Mouse (Mus musculus) retina, embryonic 14.5 days (tissue): ENCODE data around the gene Hemk1.
"Not testable (repeated sequence)": the region's sequence is repeated elsewhere in the genome, so short reads cannot be mapped to it uniquely, and the experiment has no call there.

Source experiments
- DNase-seq: peaks from one replicate; pipeline ENCODE4 v3.0.0-alpha.2; 2015; ENCODE audit warnings: low spot score

Hemk1 gene

GRCm38 (mm10) chr9:107308346-107309000 lies 29.7 kb downstream of the Hemk1 start:
- DNase-seq = no peak

- no peak for DNase-seq
These were observed 30.3 kb downstream of the Hemk1 start for GRCm38 (mm10) chr9:107307886-107308285.

GRCm38 (mm10) chr9:107307099-107307872 lies 30.9 kb downstream of the Hemk1 start:
- no peak for DNase-seq

DNA sequence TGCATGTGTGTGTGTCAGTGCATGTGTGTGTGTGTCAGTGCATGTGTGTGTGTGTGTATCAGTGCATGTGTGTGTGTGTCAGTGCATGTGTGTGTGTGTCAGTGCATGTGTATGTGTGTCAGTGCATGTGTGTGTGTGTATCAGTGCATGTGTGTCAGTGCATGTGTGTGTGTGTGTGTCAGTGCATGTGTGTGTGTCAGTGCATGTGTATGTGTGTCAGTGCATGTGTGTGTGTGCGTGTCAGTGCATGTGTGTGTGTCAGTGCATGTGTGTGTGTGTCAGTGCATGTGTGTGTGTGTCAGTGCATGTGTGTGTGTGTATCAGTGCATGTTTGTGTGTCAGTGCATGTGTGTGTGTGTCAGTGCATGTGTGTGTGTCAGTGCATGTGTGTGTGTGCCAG lies 31.5 kb downstream of the Hemk1 start:
- DNase-seq = not testable (repeated sequence)

- no peak for DNase-seq
These were observed 32.3 kb downstream of the Hemk1 start for GRCm38 (mm10) chr9:107305601-107306542.

GRCm38 (mm10) chr9:107305012-107305411 lies 33.1 kb downstream of the Hemk1 start:
- no peak for DNase-seq

DNA sequence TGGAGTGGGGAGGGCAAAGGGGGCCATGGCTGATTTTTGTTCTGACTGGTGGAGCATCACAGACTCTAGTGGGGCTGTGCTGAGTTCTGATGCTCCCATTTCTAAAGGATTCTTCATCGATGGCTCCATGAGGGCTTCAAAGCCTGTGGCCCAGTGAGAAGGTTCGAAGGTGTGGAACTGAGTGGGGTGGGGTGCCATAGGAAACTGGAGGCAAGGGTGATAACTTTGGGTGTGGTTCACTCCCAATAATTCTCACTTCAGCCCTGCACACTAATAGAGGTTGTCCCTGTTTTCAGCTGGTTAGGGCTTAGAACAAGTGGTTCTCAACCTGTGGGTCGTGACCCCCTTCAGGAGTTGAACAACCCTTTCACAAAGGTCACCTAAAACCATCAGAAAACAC lies 33.8 kb downstream of the Hemk1 start:
- no peak for DNase-seq

DNA sequence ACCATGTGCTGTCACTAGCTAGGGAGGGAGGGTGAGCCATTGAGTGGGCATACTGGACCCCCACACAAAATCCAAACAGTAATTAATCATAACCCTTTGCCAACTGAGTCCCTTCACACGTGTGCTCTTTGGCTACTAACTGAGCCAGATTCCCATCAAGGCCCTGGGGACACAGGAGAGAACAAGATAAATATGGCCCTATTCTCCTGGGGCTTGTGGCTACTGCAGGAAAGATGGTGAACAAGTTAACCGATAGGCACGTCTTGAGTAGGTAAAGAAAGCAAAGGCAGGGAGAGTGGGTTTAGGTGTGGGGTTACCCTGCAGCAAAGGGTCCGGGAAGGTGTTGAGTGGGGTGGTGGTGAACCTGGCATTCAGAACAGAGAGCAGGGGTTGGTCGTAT lies 34.2 kb downstream of the Hemk1 start:
- DNase-seq = no peak

DNA sequence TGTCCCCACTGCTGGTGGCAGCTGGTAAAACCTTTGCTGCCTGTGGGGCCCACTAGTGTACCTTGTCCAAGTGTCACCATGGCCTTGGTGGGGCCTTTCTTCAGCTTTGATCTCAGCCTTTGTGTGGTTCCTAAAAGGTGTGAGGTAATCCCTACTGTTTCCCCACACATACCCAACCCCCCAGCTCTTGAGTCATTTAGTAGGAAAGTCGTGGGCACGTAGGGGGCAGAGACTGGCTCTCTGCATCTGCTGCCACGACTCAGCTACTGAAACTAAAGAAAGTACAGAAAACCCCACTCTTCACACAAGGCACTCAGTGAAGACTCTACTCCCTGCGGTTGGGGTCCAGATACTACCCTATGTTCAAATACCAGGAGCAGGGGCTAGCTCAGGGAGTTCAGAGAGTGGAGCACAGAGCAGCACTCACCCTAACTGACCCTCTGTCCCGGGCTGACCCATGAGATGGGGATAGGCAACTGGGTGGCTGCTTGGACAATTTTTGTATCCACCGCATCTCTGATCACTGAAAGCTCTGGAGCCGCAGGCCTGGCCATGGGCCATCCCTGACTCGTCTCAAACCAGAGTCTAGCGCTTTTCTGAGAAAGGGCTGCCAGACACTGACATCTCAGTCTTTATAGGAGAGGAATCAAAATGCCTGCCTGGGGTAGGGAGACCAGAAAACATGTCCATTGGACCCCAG lies 34.9 kb downstream of the Hemk1 start:
- no peak for DNase-seq

- DNase-seq = no peak
These were observed 35.6 kb downstream of the Hemk1 start for GRCm38 (mm10) chr9:107302592-107302991.

DNA sequence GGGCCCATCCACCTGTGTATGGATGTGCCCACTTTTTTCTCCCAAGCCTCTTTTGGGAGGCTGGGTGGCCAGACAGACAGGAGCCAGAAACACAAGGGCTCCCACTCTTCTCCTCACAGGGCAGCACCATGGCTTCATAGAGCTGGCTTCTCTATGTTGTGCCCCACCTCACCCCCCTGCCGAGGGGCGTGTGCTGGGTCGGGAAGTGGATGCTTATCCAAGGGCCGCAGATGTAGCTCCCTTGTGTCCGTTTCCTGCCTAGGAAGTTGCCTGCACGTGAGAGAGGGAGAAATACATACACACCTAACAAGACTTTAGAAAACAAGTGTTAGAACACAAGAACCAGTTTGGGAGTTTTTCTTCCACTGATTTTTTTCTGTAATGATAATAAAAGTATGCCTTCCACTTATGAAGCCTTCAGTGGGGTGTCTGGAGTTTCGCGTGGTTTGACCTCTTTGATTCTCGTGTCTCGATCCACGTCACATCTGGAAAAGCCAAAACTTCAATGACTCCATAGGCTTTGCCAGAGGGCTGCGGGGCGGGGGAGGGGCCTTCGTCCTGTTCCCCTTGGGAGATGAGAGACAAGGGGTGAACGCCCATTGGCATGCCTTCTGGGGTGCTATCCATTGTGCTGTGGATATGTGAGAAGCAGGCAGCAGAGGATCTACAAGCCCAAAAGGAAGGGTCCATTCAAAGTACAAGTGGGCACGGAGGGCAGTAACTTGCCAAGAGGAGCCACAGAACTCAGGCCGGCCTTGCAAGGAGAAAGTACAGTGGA lies 36.4 kb downstream of the Hemk1 start:
- no peak for DNase-seq

GRCm38 (mm10) chr9:107300224-107300973 lies 37.8 kb downstream of the Hemk1 start:
- DNase-seq = no peak

- DNase-seq = no peak
These were observed 38.4 kb downstream of the Hemk1 start for GRCm38 (mm10) chr9:107299783-107300182.

DNA sequence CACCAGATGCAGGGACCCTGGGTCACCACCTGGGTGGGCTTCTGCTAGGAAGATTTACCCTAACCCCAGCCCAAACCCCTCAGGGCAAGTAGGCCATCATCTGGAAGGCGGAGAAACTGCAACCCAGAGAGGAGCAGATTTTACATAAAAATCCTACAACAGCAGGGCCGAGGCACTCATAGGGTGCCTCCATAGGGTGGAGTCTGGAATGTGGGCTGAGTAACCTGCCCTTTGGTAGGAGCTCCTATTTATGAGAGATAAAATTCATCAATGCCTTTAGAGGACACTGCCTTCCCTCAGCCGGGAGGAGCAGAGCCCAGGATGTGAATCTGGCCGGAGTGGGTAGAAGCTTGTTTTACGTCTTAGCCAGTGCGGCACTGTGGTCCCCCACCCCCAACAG lies 39.3 kb downstream of the Hemk1 start:
- no peak for DNase-seq

DNA sequence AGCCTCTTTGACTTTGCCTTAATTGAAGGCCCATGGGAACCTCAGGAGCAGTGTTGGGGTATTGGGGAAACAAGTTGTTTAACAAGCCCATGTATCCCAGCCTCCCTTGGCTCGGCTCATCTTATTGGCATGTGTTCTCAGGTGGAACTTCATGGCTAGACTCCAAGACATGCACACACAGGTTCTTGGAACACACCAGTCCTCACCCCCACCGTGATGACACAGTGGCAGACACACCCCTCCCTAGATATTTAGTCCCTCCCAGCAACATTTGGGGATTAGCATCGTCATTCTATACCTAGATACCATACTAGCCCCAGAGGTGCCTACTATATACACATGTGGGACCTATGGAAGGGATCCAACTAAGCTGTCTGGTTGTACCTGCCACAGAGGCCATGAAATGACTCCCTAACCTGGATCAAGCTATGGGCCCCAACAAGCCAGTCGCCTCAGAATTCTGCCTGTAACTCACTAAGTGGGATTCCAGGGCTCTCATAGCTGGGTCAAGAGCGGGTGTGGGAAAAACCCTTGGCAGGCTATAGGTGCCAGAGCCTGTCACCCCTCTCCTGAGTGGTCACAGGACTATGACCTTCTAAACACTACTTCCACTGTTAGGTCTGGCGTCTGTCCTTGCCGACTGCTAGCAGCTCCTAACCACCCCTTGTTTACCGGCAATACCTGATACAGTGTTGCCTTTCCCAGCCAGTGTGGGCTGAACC lies 39.9 kb downstream of the Hemk1 start:
- no peak for DNase-seq

DNA sequence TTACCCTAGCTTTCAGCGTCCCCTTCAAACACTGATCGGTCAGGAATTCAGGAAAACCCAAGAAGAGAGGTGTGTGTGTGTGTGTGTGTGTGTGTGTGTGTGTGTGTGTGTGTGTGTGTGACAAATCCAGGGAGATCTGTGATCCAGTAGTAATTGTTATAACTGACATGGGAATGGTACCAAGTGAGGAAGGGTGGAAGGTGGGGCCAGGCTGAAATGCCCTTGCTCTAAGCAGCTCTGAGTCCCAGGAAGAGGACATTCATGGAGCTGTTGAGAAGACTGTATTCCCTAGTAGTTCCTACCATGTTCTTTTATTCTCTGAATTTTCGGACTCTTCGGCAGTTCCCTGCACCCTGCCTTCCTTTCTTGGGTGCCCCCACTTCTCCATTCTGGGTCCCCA lies 40.5 kb downstream of the Hemk1 start:
- no peak for DNase-seq

DNA sequence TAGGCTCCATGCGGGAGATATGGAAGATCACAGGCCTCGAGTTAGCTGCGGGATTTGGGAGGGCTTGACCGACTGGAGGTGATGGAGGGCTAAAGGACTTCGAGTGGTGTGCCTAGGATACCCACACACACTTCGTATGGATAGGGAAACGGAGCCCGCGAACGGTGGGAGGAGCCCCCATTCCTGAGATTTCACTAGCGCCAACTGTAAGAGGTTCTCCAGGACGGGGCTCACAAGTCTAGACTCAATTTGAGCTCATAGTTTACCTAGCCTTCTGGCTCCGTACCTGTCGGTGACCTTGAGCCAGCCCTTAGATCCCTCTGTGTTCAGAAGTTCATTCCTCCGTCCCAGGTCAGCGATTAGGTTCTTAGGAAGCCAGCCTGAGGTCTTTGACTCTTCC lies 41.1 kb downstream of the Hemk1 start:
- no peak for DNase-seq

DNA sequence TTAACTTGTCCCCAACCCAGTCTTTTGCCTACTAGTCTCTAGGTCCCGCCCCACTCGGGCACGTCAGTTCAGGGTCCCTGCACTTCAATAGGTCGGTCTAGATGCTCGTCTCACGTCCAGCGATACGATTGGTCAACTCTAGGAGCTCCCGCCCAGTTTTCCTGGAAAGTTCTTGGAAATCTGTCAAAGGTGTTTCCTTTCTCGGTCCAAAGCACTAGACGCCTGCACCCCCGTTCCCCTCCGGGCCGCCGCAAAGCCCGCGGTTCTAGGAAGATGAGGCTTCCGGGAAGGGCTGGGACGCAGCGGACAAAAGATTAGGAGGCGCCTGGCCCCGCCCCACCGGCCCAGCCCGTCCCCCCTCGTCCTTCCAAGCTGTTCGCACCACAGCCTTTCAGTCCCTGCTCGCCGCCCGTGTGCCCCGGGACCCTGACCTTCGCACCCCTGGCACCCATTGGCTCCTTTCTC lies 41.6 kb downstream of the Hemk1 start:
- DNase-seq = peak; percentile 98

DNA sequence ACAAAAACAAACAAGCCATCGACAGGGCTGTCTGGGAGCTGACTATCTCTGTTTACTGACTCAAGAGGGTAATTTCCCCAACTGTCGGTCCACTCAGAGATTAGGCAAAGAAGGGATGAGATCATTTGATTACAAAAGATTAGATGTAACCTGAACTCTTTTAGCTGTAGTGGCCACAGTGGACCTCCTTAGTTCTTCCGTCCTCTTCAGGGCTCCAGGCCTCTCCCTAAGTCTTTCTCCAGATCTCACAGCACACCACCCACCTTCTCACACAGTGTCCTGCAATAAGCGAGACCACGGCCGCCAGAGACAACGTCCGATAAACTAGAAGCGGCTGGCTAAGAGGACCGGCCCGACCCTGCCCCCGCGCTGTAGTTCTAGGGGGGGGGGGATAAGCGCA lies 42.1 kb downstream of the Hemk1 start:
- no peak for DNase-seq

DNA sequence AAGGTAGTCTGAATTCAATTTTAAA lies 42.3 kb downstream of the Hemk1 start, which contains the start of gene Cish:
Gene Cish (plus strand): TSS at position 11 of the 25 bp plus-strand sequence.
- no peak for DNase-seq
